ENCODE assay signal across 8 mouse cellular contexts in the genomic region with DNA sequence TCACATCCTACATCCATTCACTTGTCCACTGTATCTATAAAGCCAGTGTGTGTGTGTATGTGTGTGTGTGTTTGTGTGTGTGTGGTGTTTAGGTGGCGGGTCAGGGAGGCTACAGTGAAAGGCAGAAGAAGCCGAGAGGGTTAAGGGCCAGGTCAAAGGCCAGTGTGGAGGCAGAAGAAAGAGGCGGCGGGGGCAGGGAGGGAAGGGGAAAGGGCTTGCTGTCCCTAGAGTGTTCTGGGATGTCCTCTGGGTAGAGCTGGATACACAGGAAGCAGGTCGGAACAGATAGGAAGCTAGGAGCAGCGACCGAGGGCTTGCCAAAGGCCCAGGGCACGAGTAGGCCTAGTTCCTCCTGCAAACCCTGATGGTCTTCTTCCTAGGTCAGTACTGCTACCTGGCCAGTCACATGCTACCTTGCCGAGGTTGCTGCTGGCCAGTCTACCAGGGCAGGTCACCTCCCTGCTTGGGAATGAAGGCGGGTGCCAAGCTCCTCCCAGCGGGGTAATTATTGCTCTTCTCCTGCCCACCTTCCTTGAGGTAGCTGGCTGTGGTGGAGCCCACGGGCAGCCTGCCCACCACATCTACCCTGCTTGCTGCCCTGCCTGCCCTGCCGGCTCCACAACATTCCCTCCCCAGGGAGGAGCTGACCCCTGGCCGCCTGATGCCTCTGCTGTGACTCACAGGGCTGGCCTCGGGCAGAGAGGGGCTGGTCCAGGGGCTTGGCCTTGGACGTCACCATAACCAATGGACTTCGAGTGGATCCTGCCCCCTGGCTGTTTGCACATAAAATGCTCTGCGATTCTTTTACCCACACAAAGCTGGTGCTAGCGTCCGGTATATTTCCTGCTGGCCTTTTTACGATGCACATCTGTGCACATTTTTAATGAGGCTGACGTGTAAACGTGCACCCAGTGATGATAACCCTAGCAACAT. TPM values are rescaled to one million over a fixed set of nuclear protein-coding genes. Genes with fewer than 3 reads are reported as not detected.
DNase-seq lines count a peak whose midpoint lies in the region; ATAC-seq and TF ChIP-seq lines count a peak whose summit lies in the region.
"Had no signal": no experiment of that assay in that cellular context is flagged by ENCODE, and none has a peak within 500 bp of the region (broad histone marks: within the 10 kb centered on the region; RNA-seq: fewer than 3 reads in every experiment).

No protein-coding gene starts in this region.

- H3ac ChIP-seq in myocyte (ENCODE audit: control insufficient read depth, insufficient read length), result no peak overlapping the region

- peak overlapping the region; percentile 58 for H3K9ac ChIP-seq in heart, embryonic 13.5 days
- peak overlapping the region; percentile 23; the same call in 1 of the 2 replicates for H3K9ac ChIP-seq in kidney, embryonic 16.5 days (replicated peaks; ENCODE audit: low read length)
- no peak overlapping the region for H3K9ac ChIP-seq in liver, embryonic 13.5 days
- H3K9ac ChIP-seq: embryonic facial prominence, embryonic 12.5 days had no signal

- TF ChIP-seq POLR2A in myocyte (IDR thresholded peaks at IDR 0.05; ENCODE audit: insufficient read length, low read depth), result peak; percentile 51

- H3K4me3 ChIP-seq in heart, embryonic 13.5 days, result 0 out of 2 replicates have a peak overlapping the region, but pooled peaks have one; percentile 6
- H3K4me3 ChIP-seq in kidney, embryonic 16.5 days (ENCODE audit: low read length), result no peak overlapping the region
- no peak overlapping the region for H3K4me3 ChIP-seq in liver, embryonic 13.5 days (replicated peaks)
- no peak overlapping the region for H3K4me3 ChIP-seq in myocyte
- H3K4me3 ChIP-seq: embryonic facial prominence, embryonic 12.5 days had no signal

- 37% methylated on average over 23 of the region's 23 CpGs for WGBS in heart, embryonic 13.5 days
- 19% methylated on average over 23 of the region's 23 CpGs for WGBS in kidney, embryonic 16.5 days
- WGBS in liver, embryonic 13.5 days (ENCODE audit: insufficient replicate concordance), result 26% methylated on average over 23 of the region's 23 CpGs

- H3K4me1 ChIP-seq in heart, embryonic 13.5 days, result peaks cover 64% of the 10 kb centered on the region
- H3K4me1 ChIP-seq in kidney, embryonic 16.5 days (ENCODE audit: insufficient read depth, low read length), result peaks cover 54% of the 10 kb centered on the region
- H3K4me1 ChIP-seq in liver, embryonic 13.5 days (replicated peaks), result peaks cover 38% of the 10 kb centered on the region

- H3K79me2 ChIP-seq in myocyte (ENCODE audit: control insufficient read depth, insufficient read depth), result no peaks in the 10 kb centered on the region

- H3K27ac ChIP-seq in heart, embryonic 13.5 days (replicated peaks), result peak overlapping the region; percentile 70
- H3K27ac ChIP-seq in kidney, embryonic 16.5 days (ENCODE audit: low read length), result peak overlapping the region; percentile 78
- peak overlapping the region; percentile 37; the same call in 1 of the 2 replicates for H3K27ac ChIP-seq in liver, embryonic 13.5 days
- H3K27ac ChIP-seq: embryonic facial prominence, embryonic 12.5 days had no signal

- 0 out of 2 replicates have a peak, but pooled peaks have one; percentile 41 for ATAC-seq in heart, embryonic 13.5 days (ENCODE audit: extremely low read depth, insufficient number of reproducible peaks, low FRiP score, low TSS enrichment)
- ATAC-seq in kidney, embryonic 16.5 days (ENCODE audit: low FRiP score, low TSS enrichment), result peak; percentile 89
- peak; percentile 74 for ATAC-seq in liver, embryonic 13.5 days (ENCODE audit: low read depth)

- no peaks in the 10 kb centered on the region for H3K36me3 ChIP-seq in heart, embryonic 13.5 days
- H3K36me3 ChIP-seq in kidney, embryonic 16.5 days (ENCODE audit: insufficient read depth, low read length), result no peaks in the 10 kb centered on the region
- no peaks in the 10 kb centered on the region for H3K36me3 ChIP-seq in liver, embryonic 13.5 days
- no peaks in the 10 kb centered on the region for H3K36me3 ChIP-seq in myocyte (ENCODE audit: control insufficient read depth, insufficient read depth)
- H3K36me3 ChIP-seq: embryonic facial prominence, embryonic 12.5 days had no signal

- peaks cover 30% of the 10 kb centered on the region for H3K27me3 ChIP-seq in heart, embryonic 13.5 days (replicated peaks)
- H3K27me3 ChIP-seq in kidney, embryonic 16.5 days (ENCODE audit: insufficient read depth, low read length), result peaks cover 16% of the 10 kb centered on the region
- H3K27me3 ChIP-seq in liver, embryonic 13.5 days, result peaks cover 39% of the 10 kb centered on the region
- H3K27me3 ChIP-seq in myocyte (ENCODE audit: control insufficient read depth, insufficient read depth, insufficient read length), result no peaks in the 10 kb centered on the region

- peak overlapping the region; percentile 52 for H3K4me2 ChIP-seq in heart, embryonic 13.5 days
- peak overlapping the region; percentile 31 for H3K4me2 ChIP-seq in kidney, embryonic 16.5 days (replicated peaks; ENCODE audit: low read depth, low read length)
- H3K4me2 ChIP-seq in liver, embryonic 13.5 days, result peak overlapping the region; percentile 29; the same call in 1 of the 2 replicates
- H3K4me2 ChIP-seq in myocyte (ENCODE audit: low read depth), result peak overlapping the region; percentile 82
- H3K4me2 ChIP-seq: embryonic facial prominence, embryonic 12.5 days had no signal

- H3K9me3 ChIP-seq in heart, embryonic 13.5 days, result no peaks in the 10 kb centered on the region
- peaks cover 4% of the 10 kb centered on the region for H3K9me3 ChIP-seq in kidney, embryonic 16.5 days (ENCODE audit: low read length)
- no peaks in the 10 kb centered on the region for H3K9me3 ChIP-seq in liver, embryonic 13.5 days (replicated peaks)
- H3K9me3 ChIP-seq: embryonic facial prominence, embryonic 12.5 days had no signal

- DNase-seq in adrenal gland, postnatal 10 days, result peak; percentile 95
- peak; percentile 78 for DNase-seq in fat pad, adult 2 months (ENCODE audit: extremely low read depth, low read depth, low spot score)
- DNase-seq in liver, embryonic 13.5 days, result peak; percentile 22
- DNase-seq in testis, postnatal 10 days (ENCODE audit: low spot score), result peak; percentile 87

TF ChIP-seq in myocyte, 11 proteins besides CTCF, POLR2A, EP300 and RAD21:
- no peak for TF ChIP-seq USF1 (IDR thresholded peaks at IDR 0.05; ENCODE audit: low read depth)
- no peak for TF ChIP-seq POLR2AphosphoS2 (IDR thresholded peaks at IDR 0.05; ENCODE audit: insufficient read length, low read depth)
- 0 out of 2 replicates have a peak, but pooled peaks have one; percentile 14 for TF ChIP-seq CEBPB (IDR thresholded peaks at IDR 0.05; ENCODE audit: insufficient read depth, poor library complexity, severe bottlenecking)
- TF ChIP-seq MYOG (IDR thresholded peaks at IDR 0.05; ENCODE audit: control insufficient read depth in 1 of 3, insufficient read depth in 1 of 3, insufficient read length in 2 of 3, low read depth in 2 of 3), result peak in 1 of 3 experiments; percentile 59

RNA-seq across cellular contexts. Expression of a gene that starts 40.2 kb away (rescaled TPM):
- 100 to 1,000 TPM in 1 of 2 experiments, 10 to 100 TPM in 1; 52.0 to 133 TPM for total RNA-seq in adrenal gland, postnatal 10 days (2021)
- 8.0 and 9.5 TPM in 2 replicates for polyA plus RNA-seq in heart, embryonic 13.5 days (2015; fragmentation: Nextera tagmentation; extraction: Ambion mirVana)
- polyA plus RNA-seq in kidney, embryonic 16.5 days (2015; fragmentation: Nextera tagmentation; extraction: Ambion mirVana), result 9.9 and 10.9 TPM in 2 replicates
- polyA plus RNA-seq in liver, embryonic 13.5 days (2015; fragmentation: Nextera tagmentation; extraction: Ambion mirVana), result 2.0 and 2.4 TPM in 2 replicates
- polyA plus RNA-seq in myocyte (2012; fragmentation: generic; extraction: Trizol), result 29.9 TPM

Comparison
In these comparisons a context has a peak if more than half of its experiments do, and no peak if none do; other contexts are left out.
1. DNase-seq: peak in every context shown above with its lines; median percentile 95 in adrenal gland, postnatal 10 days; 87 in testis, postnatal 10 days; 78 in fat pad, adult 2 months; 22 in liver, embryonic 13.5 days.
2. H3K4me2 ChIP-seq: peak in every context shown above with its lines; median percentile 82 in myocyte; 52 in heart, embryonic 13.5 days; 31 in kidney, embryonic 16.5 days; 29 in liver, embryonic 13.5 days.